Mouse (Mus musculus) forebrain, embryonic 16.5 days (tissue): Measurements from ENCODE around the gene Proser2. TPM values are rescaled to one million over a fixed set of nuclear protein-coding genes. Genes with fewer than 3 reads are reported as not detected.

Experiments used
- ATAC-seq: fragments of 200-750 bp; cut with Nextera tagmentation; 2 replicates; pipeline ENCODE4 v1.8.0; 2017; ENCODE audit warnings: mild to moderate bottlenecking, moderate library complexity
- H3K27ac ChIP-seq: fragments of 300-500 bp; sonication (generic); 2 replicates; pipeline ENCODE4 v1.5.1; 2014; ENCODE audit warnings: low read length, control low read depth
- H3K27me3 ChIP-seq: fragments of 300-500 bp; sonication (generic); replicated peaks from 2 replicates; pipeline ENCODE4 v1.6.1; 2014; ENCODE audit warnings: low read length; ENCODE audit not compliant: control insufficient read depth, insufficient read depth
- H3K36me3 ChIP-seq: fragments of 300-500 bp; sonication (generic); 2 replicates; pipeline ENCODE4 v1.6.1; 2014; ENCODE audit not compliant: control insufficient read depth, insufficient read depth
- H3K4me1 ChIP-seq: fragments of 300-500 bp; sonication (generic); replicated peaks from 2 replicates; pipeline ENCODE4 v1.6.1; 2014; ENCODE audit warnings: low read length; ENCODE audit not compliant: control insufficient read depth, insufficient read depth
- H3K4me2 ChIP-seq: fragments of 300-500 bp; sonication (generic); 2 replicates; pipeline ENCODE4 v1.6.1; 2014; ENCODE audit warnings: mild to moderate bottlenecking, low read length, control low read depth
- H3K4me3 ChIP-seq: fragments of 300-500 bp; sonication (generic); replicated peaks from 2 replicates; pipeline ENCODE4 v1.5.1; 2014; ENCODE audit warnings: mild to moderate bottlenecking, low read length, control low read depth
- H3K9ac ChIP-seq: fragments of 300-500 bp; sonication (generic); replicated peaks from 2 replicates; pipeline ENCODE4 v1.6.1; 2014; ENCODE audit warnings: low read depth, low read length, control low read depth
- H3K9me3 ChIP-seq: fragments of 300-500 bp; sonication (generic); 2 replicates; pipeline ENCODE4 v1.6.1; 2016; ENCODE audit warnings: low read length; ENCODE audit not compliant: control insufficient read depth
- WGBS: fragments of 180-500 bp; shearing (Covaris S2); extraction: QIAGEN DNeasy Blood & Tissue Kit; methylation state at CpG from one replicate; pipeline ENCODE4 v1.1.7; 2014; 5-methylcytosine and 5-hydroxymethylcytosine counted together
- polyA plus RNA-seq: library from polyadenylated mRNA; unstranded; fragments of >200 nt; fragmentation: Nextera tagmentation; extraction: Ambion mirVana; gene quantifications from 2 replicates; pipeline ENCODE4 v1.2.1, GENCODE M21; 2015

The Proser2 gene
- polyA plus RNA-seq, 1 experiment from 2014 or later = 4.0 TPM

DNA sequence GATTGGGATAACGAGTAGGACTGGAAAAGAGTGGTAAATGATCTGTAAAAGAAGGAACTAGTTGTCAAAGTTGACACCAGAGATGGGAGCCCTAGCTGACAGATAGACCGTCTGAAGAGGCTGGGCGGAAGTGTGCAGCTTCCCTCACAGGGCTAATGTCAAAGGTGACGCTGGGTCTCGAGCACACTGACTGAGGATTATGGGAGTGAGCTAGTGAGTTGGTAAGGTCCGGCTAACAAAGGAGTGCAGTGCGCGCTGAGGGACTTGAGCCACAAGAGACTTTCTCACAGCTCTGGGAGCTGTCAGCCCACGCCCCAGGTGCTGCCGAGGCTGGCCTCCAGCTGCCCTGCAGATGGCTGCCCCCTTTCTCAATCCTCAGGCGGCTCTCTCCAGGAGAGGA, 59.1 kb downstream of the Proser2 start:
- no peaks in the 10 kb centered on the region for H3K36me3 ChIP-seq
- ATAC-seq = no peak
- 54% methylated on average over 11 of the region's 11 CpGs for WGBS
- H3K9ac ChIP-seq = no peak overlapping the region
- no peaks in the 10 kb centered on the region for H3K4me1 ChIP-seq
- H3K4me2 ChIP-seq = no peak overlapping the region
- H3K27ac ChIP-seq = no peak overlapping the region
- no peaks in the 10 kb centered on the region for H3K9me3 ChIP-seq
- no peak overlapping the region for H3K4me3 ChIP-seq
- no peaks in the 10 kb centered on the region for H3K27me3 ChIP-seq

DNA sequence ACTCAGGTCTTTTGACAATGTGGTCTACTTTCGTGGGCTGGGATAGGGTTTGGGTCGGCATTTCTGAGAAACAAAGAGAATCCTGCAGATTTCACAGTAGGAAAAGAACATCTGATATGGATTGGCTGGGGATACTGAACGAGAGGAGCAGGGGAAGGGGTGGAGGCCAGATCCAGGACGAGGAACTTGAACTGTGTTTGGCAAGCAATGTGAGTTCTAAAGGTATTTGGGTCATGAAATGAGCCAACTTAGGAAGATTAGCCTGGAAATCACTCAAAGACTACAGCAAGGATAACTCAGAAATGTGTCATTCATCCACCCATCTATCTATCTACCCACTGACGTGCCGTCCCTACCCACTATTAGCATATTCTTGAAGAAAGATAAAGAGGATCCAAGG, 62.7 kb downstream of the Proser2 start:
- Histone ChIP-seq H3K27ac (no peak overlapping the region), H3K9me3 (no peaks in the 10 kb centered on the region), H3K27me3 (no peaks in the 10 kb centered on the region), H3K36me3 (no peaks in the 10 kb centered on the region), H3K4me1 (no peaks in the 10 kb centered on the region), H3K4me2 (no peak overlapping the region), H3K4me3 (no peak overlapping the region), H3K9ac (no peak overlapping the region)
- ATAC-seq = no peak
- WGBS = 80% methylated on average over 6 of the region's 6 CpGs

DNA sequence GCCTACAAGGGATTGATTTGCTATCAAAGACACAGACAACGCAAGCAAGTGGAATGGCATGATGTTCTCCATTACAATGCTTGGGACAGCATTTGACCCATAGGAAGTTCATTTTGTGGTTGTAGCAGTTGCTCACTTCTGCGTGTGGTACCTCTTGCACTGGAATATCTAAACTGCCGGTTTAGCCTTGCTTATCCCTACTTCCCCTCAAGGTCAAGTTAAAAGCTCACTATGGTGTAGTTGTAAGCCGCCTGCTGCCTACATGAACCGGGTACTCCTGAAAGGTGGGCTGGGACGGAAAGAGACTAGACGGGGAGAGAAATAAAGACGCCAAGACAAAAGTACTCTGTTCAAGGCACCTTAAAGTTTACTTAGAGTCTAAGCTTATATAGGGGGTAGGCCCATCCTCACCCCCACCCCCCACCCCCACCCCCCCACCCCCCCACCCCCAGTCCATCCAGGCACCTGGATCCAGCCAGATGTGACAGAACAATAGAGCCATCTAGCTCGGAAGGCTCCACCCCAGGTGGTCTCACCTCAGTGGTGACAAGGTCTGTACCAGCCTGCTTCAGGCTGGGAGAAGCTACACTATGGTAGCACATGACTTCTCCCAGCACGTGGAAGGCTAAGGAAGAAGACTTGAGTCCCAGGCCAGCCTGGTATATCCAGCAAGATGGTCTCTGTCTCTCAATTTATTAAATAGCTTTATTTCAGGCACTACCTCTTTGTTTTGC, 69.8 kb downstream of the Proser2 start:
- Histone ChIP-seq H3K36me3 (peaks cover 3% of the 10 kb centered on the region; the same call in 1 of the 2 replicates), H3K27me3 (no peaks in the 10 kb centered on the region), H3K9ac (no peak overlapping the region), H3K9me3 (no peaks in the 10 kb centered on the region), H3K4me3 (no peak overlapping the region), H3K4me1 (no peaks in the 10 kb centered on the region), H3K27ac (no peak overlapping the region), H3K4me2 (no peak overlapping the region)
- WGBS = 73% methylated on average over 10 of the region's 10 CpGs
- no peak for ATAC-seq

DNA sequence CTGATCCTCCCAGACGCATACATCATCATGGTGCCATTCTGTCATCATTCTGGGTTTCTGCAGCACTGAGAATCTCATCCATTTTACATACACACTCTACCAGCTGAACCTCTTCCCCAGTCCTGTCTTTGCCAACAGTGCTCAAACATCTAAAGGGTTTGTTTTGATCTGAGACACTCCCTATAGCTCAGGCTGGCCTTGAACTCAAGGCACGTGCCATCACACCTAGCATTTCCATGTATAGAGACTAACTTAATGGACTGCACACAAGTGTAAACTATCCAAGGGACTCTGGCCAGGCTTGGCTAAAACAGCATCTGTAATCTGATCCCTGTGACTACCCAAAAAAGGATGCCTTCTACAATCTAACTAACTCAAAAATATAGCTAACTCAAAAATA, 70.7 kb downstream of the Proser2 start:
- Histone ChIP-seq H3K27me3 (no peaks in the 10 kb centered on the region), H3K4me3 (no peak overlapping the region), H3K36me3 (peaks cover 3% of the 10 kb centered on the region; the same call in 1 of the 2 replicates), H3K4me1 (no peaks in the 10 kb centered on the region), H3K27ac (no peak overlapping the region), H3K9ac (no peak overlapping the region), H3K4me2 (no peak overlapping the region), H3K9me3 (no peaks in the 10 kb centered on the region)
- ATAC-seq = no peak
- WGBS = 83% methylated on average over 2 of the region's 2 CpGs

DNA sequence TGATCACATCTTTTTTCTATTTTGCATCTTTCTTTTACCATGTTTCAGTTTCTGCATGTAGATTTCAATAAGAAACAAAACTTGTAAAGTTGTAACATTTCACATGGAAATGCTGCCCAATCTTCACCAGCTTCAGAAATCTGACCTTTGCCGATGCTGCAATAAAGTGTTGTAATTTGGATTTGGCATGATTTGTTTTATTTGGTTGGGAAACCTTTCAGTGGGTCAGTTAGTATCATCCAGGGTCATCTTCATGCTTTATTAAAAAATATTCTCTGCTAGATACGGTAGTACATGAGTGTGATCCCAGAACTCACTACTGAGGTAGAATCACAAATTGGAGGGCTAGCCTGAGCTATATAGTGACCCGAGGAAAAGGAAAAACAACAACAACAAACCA, 73.5 kb downstream of the Proser2 start:
- Histone ChIP-seq H3K4me2 (no peak overlapping the region), H3K9ac (no peak overlapping the region), H3K27ac (no peak overlapping the region), H3K27me3 (no peaks in the 10 kb centered on the region), H3K9me3 (no peaks in the 10 kb centered on the region), H3K36me3 (peaks cover 15% of the 10 kb centered on the region), H3K4me3 (no peak overlapping the region), H3K4me1 (no peaks in the 10 kb centered on the region)
- ATAC-seq = no peak
- 97% methylated on average over 3 of the region's 3 CpGs for WGBS

DNA sequence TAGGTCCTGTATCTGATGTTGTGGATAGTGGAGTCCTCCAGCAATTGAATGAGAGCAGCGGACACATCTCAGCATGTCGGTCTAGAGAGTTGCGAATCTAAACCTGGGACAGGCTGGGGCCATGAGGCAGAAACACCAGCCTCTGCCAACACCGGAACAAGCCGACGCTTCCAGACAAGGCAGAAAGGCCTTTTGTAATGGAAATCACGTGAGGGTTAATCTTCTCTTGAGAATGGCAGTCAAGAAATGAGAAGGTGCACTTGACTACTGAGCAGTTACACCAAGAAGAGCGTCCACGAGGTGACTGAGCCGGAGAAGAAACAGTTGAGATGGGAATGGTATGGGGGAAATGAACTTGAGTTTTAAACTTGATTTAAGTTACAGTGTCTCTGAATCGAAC, 74.5 kb downstream of the Proser2 start:
- no peak overlapping the region for H3K4me2 ChIP-seq
- no peak overlapping the region for H3K9ac ChIP-seq
- peaks cover 17% of the 10 kb centered on the region for H3K36me3 ChIP-seq
- no peaks in the 10 kb centered on the region for H3K27me3 ChIP-seq
- H3K4me1 ChIP-seq = no peaks in the 10 kb centered on the region
- H3K9me3 ChIP-seq = no peaks in the 10 kb centered on the region
- no peak for ATAC-seq
- H3K4me3 ChIP-seq = no peak overlapping the region
- H3K27ac ChIP-seq = no peak overlapping the region
- WGBS = 59% methylated on average over 11 of the region's 11 CpGs

DNA sequence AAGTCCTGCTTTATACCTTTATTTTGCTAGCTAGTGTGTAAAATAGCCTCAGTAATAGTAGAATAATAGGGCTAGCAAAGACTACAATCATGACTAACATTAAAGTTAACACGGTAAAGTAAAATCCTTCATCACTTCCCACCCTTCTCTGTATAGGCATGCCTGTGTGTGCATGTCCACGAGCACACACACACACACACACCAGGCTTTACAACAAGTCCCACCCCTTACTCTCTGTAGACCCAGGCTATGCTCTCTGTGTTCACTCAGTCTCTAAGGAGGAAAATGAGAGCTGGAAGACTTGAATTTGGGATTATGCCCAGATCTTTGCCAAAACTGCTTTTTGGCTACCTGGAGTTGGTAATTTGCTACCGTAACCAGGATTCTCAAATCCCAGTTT, 81.0 kb downstream of the Proser2 start:
- Histone ChIP-seq H3K36me3 (peaks cover 23% of the 10 kb centered on the region), H3K4me3 (no peak overlapping the region), H3K9ac (no peak overlapping the region), H3K9me3 (no peaks in the 10 kb centered on the region), H3K4me2 (no peak overlapping the region), H3K4me1 (no peaks in the 10 kb centered on the region), H3K27ac (no peak overlapping the region), H3K27me3 (no peaks in the 10 kb centered on the region)
- no peak for ATAC-seq
- 93% methylated on average over 3 of the region's 3 CpGs for WGBS

DNA sequence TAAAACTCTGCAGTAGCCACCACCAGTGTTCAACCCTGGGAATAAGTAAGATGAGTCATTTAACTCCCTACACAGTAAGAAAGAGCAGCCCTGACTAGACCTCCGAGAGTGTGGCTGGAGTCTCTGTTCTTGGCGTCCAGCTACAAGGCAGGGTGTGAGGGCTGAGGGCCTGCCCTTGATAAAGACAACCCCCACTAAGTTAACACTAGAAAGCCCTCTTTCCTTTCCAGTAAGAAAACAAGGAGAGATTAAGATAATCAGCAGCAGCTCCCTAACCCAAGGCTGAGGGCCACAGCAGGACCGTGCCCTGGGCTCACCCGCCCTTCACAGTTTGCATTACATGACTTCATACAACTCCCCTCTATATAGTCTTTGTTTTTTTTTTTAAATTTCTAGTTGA, 81.4 kb downstream of the Proser2 start:
- Histone ChIP-seq H3K36me3 (peaks cover 23% of the 10 kb centered on the region), H3K4me1 (no peaks in the 10 kb centered on the region), H3K4me2 (no peak overlapping the region), H3K27me3 (no peaks in the 10 kb centered on the region), H3K4me3 (no peak overlapping the region), H3K27ac (no peak overlapping the region), H3K9ac (no peak overlapping the region), H3K9me3 (no peaks in the 10 kb centered on the region)
- WGBS = 84% methylated on average over 4 of the region's 4 CpGs
- no peak for ATAC-seq
